Mouse (Mus musculus): Measurements from ENCODE around the gene Zbtb44. TPM values are rescaled to one million over a fixed set of nuclear protein-coding genes. Genes with fewer than 3 reads are reported as not detected.

The Zbtb44 gene
- polyA plus RNA-seq, 1 experiment from 2014 or later, result 10.2 TPM

DNA sequence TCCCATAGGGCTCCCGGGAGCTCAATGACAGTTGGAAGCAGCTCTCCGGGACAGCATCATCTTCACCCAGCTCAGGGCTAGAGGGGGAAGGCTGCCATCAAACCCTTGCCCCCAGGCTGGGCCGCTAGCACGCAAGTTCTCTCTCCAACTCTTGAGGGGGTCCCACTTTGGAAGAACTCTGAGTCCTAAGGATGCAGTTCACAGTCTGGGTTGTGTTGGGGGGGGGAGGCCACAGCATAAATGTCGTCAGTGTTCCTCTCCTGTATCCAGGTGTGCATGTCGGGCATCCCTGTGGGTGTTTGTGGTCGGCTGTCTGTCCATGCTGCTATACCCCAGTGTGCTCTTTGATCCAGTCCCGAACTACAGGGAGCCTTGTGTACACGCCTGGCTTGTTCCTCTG lies 59.1 kb downstream of the Zbtb44 start:
- Histone ChIP-seq H3K9me3 (ENCODE audit: control insufficient read depth, low read length) (no peaks in the 10 kb centered on the region), H3K4me3 (ENCODE audit: low read depth, low read length) (no peak overlapping the region), H3K27ac (ENCODE audit: low read depth) (no peak overlapping the region), H3K4me2 (ENCODE audit: low read length) (no peak overlapping the region), H3K36me3 (ENCODE audit: control insufficient read depth, insufficient read depth, low read length) (no peaks in the 10 kb centered on the region), H3K27me3 (replicated peaks; ENCODE audit: control insufficient read depth, insufficient read depth, low read length) (no peaks in the 10 kb centered on the region), H3K9ac (ENCODE audit: low read length) (no peak overlapping the region), H3K4me1 (replicated peaks; ENCODE audit: control insufficient read depth, insufficient read depth, low read length) (no peaks in the 10 kb centered on the region)
- DNase-seq (ENCODE audit: low spot score) (peak; percentile 32), ATAC-seq (replicated peaks; ENCODE audit: low FRiP score, low TSS enrichment, low read depth) (no peak)
- 84% methylated on average over 9 of the region's 9 CpGs for WGBS

DNA sequence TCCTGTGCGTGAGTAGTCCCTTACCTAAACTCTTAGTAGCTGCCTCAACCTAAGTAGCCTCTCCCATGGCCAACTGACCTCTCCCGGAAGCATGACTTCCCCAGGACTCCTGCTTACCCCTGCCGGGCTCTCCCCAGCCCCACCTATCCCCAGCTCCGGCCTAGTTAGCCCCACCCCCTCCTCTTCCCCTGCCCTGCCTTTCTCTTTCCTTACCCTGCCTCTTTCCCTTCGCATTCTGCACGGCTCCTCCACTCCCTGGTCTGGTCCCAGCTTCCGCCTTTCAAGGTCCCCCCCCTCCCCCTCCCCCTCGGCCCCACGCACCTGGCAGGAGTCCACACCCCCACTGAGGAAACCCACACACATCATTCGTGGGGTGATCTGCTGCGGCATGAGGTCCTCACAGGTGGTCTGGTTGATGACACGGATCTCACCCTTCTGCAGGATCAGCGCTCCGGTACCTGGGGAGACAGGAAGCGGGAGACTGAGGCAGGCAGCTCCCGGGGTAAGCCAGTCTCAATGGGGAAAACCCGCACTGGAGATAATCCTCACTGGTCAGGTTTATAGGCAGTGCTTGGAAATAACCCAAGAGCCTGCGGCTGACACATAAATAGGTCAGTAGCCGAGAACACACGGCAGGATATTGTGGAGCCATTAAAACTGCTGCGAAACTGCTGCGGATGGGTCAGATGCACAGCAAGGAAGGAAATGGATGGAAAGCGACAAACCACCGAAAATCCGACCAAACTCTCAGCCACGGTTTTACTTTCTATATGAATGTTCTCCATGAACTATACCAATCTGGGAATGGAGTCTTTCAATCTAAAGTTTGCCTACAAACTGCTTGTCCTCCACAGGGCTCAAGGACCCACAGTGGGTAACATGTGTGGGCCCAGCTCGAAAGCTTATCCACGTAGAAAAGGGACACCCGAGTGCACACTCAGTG lies 59.9 kb downstream of the Zbtb44 start:
- Histone ChIP-seq H3K36me3 (ENCODE audit: control insufficient read depth, insufficient read depth, low read length) (no peaks in the 10 kb centered on the region), H3K4me2 (ENCODE audit: low read length) (no peak overlapping the region), H3K4me1 (replicated peaks; ENCODE audit: control insufficient read depth, insufficient read depth, low read length) (no peaks in the 10 kb centered on the region), H3K9me3 (ENCODE audit: control insufficient read depth, low read length) (no peaks in the 10 kb centered on the region), H3K4me3 (ENCODE audit: low read depth, low read length) (no peak overlapping the region), H3K27ac (ENCODE audit: low read depth) (no peak overlapping the region), H3K27me3 (replicated peaks; ENCODE audit: control insufficient read depth, insufficient read depth, low read length) (no peaks in the 10 kb centered on the region), H3K9ac (ENCODE audit: low read length) (no peak overlapping the region)
- 77% methylated on average over 28 of the region's 29 CpGs for WGBS
- ATAC-seq (replicated peaks; ENCODE audit: low FRiP score, low TSS enrichment, low read depth) (no peak), DNase-seq (ENCODE audit: low spot score) (peak; percentile 47)

- ATAC-seq (replicated peaks; ENCODE audit: low FRiP score, low TSS enrichment, low read depth) (no peak), DNase-seq (ENCODE audit: low spot score) (peak; percentile 40)
Measured at GRCm38 (mm10) chr9:31091162-31091581, 60.7 kb downstream of the Zbtb44 start.

GRCm38 (mm10) chr9:31092111-31092832 lies 61.8 kb downstream of the Zbtb44 start:
- no peak overlapping the region for H3K4me2 ChIP-seq (ENCODE audit: low read length)
- no peaks in the 10 kb centered on the region for H3K36me3 ChIP-seq (ENCODE audit: control insufficient read depth, insufficient read depth, low read length)
- no peaks in the 10 kb centered on the region for H3K27me3 ChIP-seq (replicated peaks; ENCODE audit: control insufficient read depth, insufficient read depth, low read length)
- 86% methylated on average over 18 of the region's 18 CpGs for WGBS
- no peak overlapping the region for H3K27ac ChIP-seq (ENCODE audit: low read depth)
- ATAC-seq (replicated peaks; ENCODE audit: low FRiP score, low TSS enrichment, low read depth) (no peak), DNase-seq (ENCODE audit: low spot score) (no peak)
- no peak overlapping the region for H3K4me3 ChIP-seq (ENCODE audit: low read depth, low read length)
- no peak overlapping the region for H3K9ac ChIP-seq (ENCODE audit: low read length)
- H3K9me3 ChIP-seq (ENCODE audit: control insufficient read depth, low read length), result no peaks in the 10 kb centered on the region
- H3K4me1 ChIP-seq (replicated peaks; ENCODE audit: control insufficient read depth, insufficient read depth, low read length), result no peaks in the 10 kb centered on the region

More at GRCm38 (mm10) chr9:31091162-31091581, 60.7 kb downstream of the Zbtb44 start:
- Histone ChIP-seq H3K27me3 (replicated peaks; ENCODE audit: control insufficient read depth, insufficient read depth, low read length) (no peaks in the 10 kb centered on the region), H3K36me3 (ENCODE audit: control insufficient read depth, insufficient read depth, low read length) (no peaks in the 10 kb centered on the region), H3K4me1 (replicated peaks; ENCODE audit: control insufficient read depth, insufficient read depth, low read length) (no peaks in the 10 kb centered on the region), H3K9me3 (ENCODE audit: control insufficient read depth, low read length) (no peaks in the 10 kb centered on the region), H3K9ac (ENCODE audit: low read length) (no peak overlapping the region), H3K4me2 (ENCODE audit: low read length) (no peak overlapping the region), H3K27ac (ENCODE audit: low read depth) (no peak overlapping the region), H3K4me3 (ENCODE audit: low read depth, low read length) (no peak overlapping the region)
- 95% methylated on average over 10 of the region's 10 CpGs for WGBS

DNA sequence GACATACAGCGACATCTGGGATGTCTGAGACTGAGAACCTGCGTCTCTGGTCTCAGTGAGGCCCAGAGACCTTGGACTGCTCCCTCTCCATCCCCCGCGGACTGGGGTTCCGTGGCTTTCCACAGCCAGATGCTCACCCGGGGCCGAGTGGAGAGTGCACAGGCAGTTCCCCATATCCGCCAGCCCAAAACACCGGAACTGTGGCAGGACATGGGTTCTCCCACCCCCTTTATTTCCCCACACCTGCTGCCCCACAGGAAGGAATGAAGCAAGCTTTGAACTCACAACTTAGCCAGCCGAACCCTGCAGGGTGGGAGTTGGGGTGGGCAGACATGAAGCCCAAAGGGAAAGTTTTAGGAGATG lies 62.4 kb downstream of the Zbtb44 start:
- WGBS, result 92% methylated on average over 10 of the region's 10 CpGs
- Histone ChIP-seq H3K4me3 (ENCODE audit: low read depth, low read length) (no peak overlapping the region), H3K4me2 (ENCODE audit: low read length) (no peak overlapping the region), H3K4me1 (replicated peaks; ENCODE audit: control insufficient read depth, insufficient read depth, low read length) (no peaks in the 10 kb centered on the region), H3K36me3 (ENCODE audit: control insufficient read depth, insufficient read depth, low read length) (no peaks in the 10 kb centered on the region), H3K9me3 (ENCODE audit: control insufficient read depth, low read length) (no peaks in the 10 kb centered on the region), H3K27me3 (replicated peaks; ENCODE audit: control insufficient read depth, insufficient read depth, low read length) (no peaks in the 10 kb centered on the region), H3K27ac (ENCODE audit: low read depth) (no peak overlapping the region), H3K9ac (ENCODE audit: low read length) (no peak overlapping the region)
- ATAC-seq (replicated peaks; ENCODE audit: low FRiP score, low TSS enrichment, low read depth) (no peak), DNase-seq (ENCODE audit: low spot score) (peak; percentile 35)

DNA sequence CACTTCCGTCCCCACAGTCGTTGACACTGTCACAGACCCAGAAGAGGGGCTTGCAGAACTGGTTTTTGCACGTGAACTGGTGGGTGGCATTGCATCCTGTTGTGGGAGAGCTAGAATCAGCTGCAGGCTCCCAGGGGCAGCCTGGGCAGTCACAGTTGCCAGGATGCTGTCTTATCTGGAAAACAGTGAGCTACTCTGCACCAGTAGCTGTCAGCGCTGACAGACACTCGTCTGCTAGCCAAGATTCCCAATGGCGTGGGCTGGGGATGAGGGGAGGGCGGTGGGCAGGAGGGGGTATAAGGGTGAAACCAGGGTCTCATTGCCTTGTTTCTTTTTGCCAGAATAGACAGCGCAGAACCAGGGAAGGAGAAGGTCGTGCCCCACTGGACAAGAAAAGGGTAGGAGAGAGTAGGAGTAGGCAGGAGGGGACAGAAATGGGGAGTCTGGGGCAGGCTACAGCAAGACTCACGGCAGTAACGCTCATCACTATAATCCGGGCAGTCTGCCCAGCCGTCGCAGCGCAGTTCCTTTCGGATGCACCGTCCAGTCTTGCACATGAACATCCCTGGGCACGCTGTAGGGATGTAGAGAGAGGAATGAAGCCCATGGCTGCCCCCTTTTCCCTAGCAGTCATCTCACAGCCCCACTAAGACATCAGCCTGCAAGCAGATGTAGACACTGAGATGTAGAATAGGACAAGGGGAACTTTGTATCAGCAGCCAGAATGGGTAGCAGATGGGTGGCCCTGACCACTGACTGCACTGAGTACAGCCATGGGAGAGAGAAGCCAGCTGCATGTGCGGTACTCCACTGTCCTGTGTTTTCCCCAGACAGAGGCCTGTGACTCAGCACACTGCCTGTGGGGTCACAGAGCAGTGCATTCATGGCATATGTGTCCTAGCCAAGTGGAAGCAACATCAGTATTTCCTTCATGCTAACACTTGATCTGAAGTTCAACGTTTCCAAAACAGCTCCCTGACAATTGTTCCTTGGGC lies 66.9 kb downstream of the Zbtb44 start:
- H3K4me3 ChIP-seq (ENCODE audit: low read depth, low read length), result no peak overlapping the region
- H3K27me3 ChIP-seq (replicated peaks; ENCODE audit: control insufficient read depth, insufficient read depth, low read length), result no peaks in the 10 kb centered on the region
- no peak for DNase-seq (ENCODE audit: low spot score)
- H3K4me2 ChIP-seq (ENCODE audit: low read length), result no peak overlapping the region
- no peaks in the 10 kb centered on the region for H3K36me3 ChIP-seq (ENCODE audit: control insufficient read depth, insufficient read depth, low read length)
- no peak for ATAC-seq (replicated peaks; ENCODE audit: low FRiP score, low TSS enrichment, low read depth)
- H3K9ac ChIP-seq (ENCODE audit: low read length), result no peak overlapping the region
- no peak overlapping the region for H3K27ac ChIP-seq (ENCODE audit: low read depth)
- 84% methylated on average over 20 of the region's 20 CpGs for whole genome bisulfite sequencing
- H3K9me3 ChIP-seq (ENCODE audit: control insufficient read depth, low read length), result no peaks in the 10 kb centered on the region
- H3K4me1 ChIP-seq (replicated peaks; ENCODE audit: control insufficient read depth, insufficient read depth, low read length), result no peaks in the 10 kb centered on the region

- WGBS, result 78% methylated on average over 6 of the region's 6 CpGs
Measured at GRCm38 (mm10) chr9:31098118-31098517, 67.7 kb downstream of the Zbtb44 start.

GRCm38 (mm10) chr9:31108464-31108863 lies 78.0 kb downstream of the Zbtb44 start:
- DNase-seq (ENCODE audit: low spot score) (no peak), ATAC-seq (replicated peaks; ENCODE audit: low FRiP score, low TSS enrichment, low read depth) (no peak)
- H3K9ac ChIP-seq (ENCODE audit: low read length), result no peak overlapping the region
- H3K4me1 ChIP-seq (replicated peaks; ENCODE audit: control insufficient read depth, insufficient read depth, low read length), result no peaks in the 10 kb centered on the region
- H3K27me3 ChIP-seq (replicated peaks; ENCODE audit: control insufficient read depth, insufficient read depth, low read length), result no peaks in the 10 kb centered on the region
- H3K27ac ChIP-seq (ENCODE audit: low read depth), result no peak overlapping the region
- no peak overlapping the region for H3K4me3 ChIP-seq (ENCODE audit: low read depth, low read length)
- 96% methylated on average over 8 of the region's 8 CpGs for WGBS
- H3K9me3 ChIP-seq (ENCODE audit: control insufficient read depth, low read length), result no peaks in the 10 kb centered on the region
- H3K4me2 ChIP-seq (ENCODE audit: low read length), result no peak overlapping the region
- no peaks in the 10 kb centered on the region for H3K36me3 ChIP-seq (ENCODE audit: control insufficient read depth, insufficient read depth, low read length)

More at GRCm38 (mm10) chr9:31098118-31098517, 67.7 kb downstream of the Zbtb44 start:
- H3K36me3 ChIP-seq (ENCODE audit: control insufficient read depth, insufficient read depth, low read length), result no peaks in the 10 kb centered on the region
- no peak overlapping the region for H3K4me3 ChIP-seq (ENCODE audit: low read depth, low read length)
- ATAC-seq (replicated peaks; ENCODE audit: low FRiP score, low TSS enrichment, low read depth) (no peak), DNase-seq (ENCODE audit: low spot score) (no peak)
- H3K9me3 ChIP-seq (ENCODE audit: control insufficient read depth, low read length), result no peaks in the 10 kb centered on the region
- no peak overlapping the region for H3K27ac ChIP-seq (ENCODE audit: low read depth)
- H3K4me1 ChIP-seq (replicated peaks; ENCODE audit: control insufficient read depth, insufficient read depth, low read length), result no peaks in the 10 kb centered on the region
- H3K27me3 ChIP-seq (replicated peaks; ENCODE audit: control insufficient read depth, insufficient read depth, low read length), result no peaks in the 10 kb centered on the region
- H3K4me2 ChIP-seq (ENCODE audit: low read length), result no peak overlapping the region
- H3K9ac ChIP-seq (ENCODE audit: low read length), result no peak overlapping the region

Data from intestine, embryonic 14.5 days (tissue).